Mouse (Mus musculus): ENCODE results near the gene Gpank1.

DNA sequence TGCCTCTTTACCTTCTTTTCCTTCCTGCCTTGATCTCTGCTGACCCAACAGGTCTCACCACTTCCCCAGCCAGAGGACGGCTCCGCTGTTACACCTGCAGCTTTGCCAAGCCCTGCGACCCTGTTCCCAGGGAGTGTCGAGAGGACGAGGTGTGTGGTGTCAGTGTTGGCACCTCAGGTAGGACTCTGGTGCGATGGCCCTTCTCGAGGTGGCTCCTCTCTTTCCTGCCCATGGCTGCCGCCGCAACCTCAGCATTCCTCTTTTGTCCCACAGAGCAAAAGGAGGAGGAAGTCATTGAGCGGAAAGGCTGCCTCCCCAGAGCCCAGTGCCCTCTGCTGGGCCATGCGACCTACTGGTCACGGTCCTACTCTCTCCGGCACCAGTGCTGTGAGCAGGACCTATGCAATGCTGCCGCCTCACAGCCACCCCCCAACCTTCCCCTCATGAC is 43.4 kb upstream of the Gpank1 start, which contains the start of gene Ly6g6d:
- TF ChIP-seq CTCF (conservative IDR thresholded peaks at IDR 0.05; ENCODE audit: low read length): no peak
- no peak for TF ChIP-seq POU5F1 (IDR thresholded peaks at IDR 0.05; ENCODE audit: borderline replicate concordance, low read length)
- TF ChIP-seq NANOG (IDR thresholded peaks at IDR 0.05; ENCODE audit: borderline replicate concordance, low read length): no peak
